Mouse (Mus musculus): ENCODE data around the gene 4930595D18Rik. TPM values are rescaled to one million over a fixed set of nuclear protein-coding genes. Genes with fewer than 3 reads are reported as not detected.

The 4930595D18Rik gene
- 0.17 and 0.23 TPM in 2 replicates for polyA plus RNA-seq (2012; rRNA removed)

DNA sequence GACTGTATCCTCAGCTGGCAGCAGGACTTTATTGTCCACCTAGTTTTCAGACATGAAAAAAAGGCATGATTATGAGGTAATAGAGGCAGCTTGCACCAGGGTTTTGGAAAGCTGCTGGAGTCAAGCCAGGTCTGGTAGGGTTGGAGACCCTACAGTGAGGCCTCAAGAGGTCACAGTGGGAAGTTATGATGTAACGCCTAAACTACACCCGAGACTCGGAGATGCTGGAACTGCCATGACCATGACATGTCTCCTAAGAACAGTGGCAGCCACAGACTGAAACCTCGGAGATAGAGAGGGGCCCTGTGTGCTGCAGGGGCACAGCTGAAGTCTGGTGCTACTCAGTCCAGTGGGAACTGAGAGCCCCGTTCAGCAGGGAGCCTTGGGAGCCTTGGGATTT, at the start of gene 4930595D18Rik:
Gene 4930595D18Rik, minus strand, starts transcription at position 16 of the 400 bp plus-strand sequence.

GRCm38 (mm10) chr12:111165831-111166591, 18.3 kb downstream of the 4930595D18Rik start, which contains the start of gene Traf3:
Traf3 (plus strand) TSS chr12:111166370.

Other genes with a start within 250 kb of the 4930595D18Rik start
- gene Ankrd9, start 205.5 kb downstream of the 4930595D18Rik start, polyA plus RNA-seq (2012; rRNA removed): 7.7 and 8.8 TPM in 2 replicates
- gene Rcor1, start 145.1 kb downstream of the 4930595D18Rik start, polyA plus RNA-seq (2012; rRNA removed): 14.8 and 14.9 TPM in 2 replicates
- gene Traf3, start 18.1 kb downstream of the 4930595D18Rik start, polyA plus RNA-seq (2012; rRNA removed): 29.9 and 30.4 TPM in 2 replicates
- gene Amn, start 86.6 kb upstream of the 4930595D18Rik start, polyA plus RNA-seq (2012; rRNA removed): 22.7 and 24.3 TPM in 2 replicates
- 180 and 191 TPM in 2 replicates for gene Cdc42bpb, start 193.2 kb upstream of the 4930595D18Rik start, polyA plus RNA-seq (2012; rRNA removed)
- gene Lbhd2, start 222.3 kb upstream of the 4930595D18Rik start, polyA plus RNA-seq (2012; rRNA removed): 4.3 and 5.1 TPM in 2 replicates
- 2.3 and 4.3 TPM in 2 replicates for gene Exoc3l4, start 232.5 kb upstream of the 4930595D18Rik start, polyA plus RNA-seq (2012; rRNA removed)

Data from central nervous system, embryonic 18 days (tissue).